Mouse (Mus musculus) brain, embryonic 14.5 days (tissue): ENCODE measurements around the gene Vmn1r55.
"Not testable (repeated sequence)": the region's sequence is repeated elsewhere in the genome, so short reads cannot be mapped to it uniquely, and the experiment has no call there.

Experiments
- CTCF ChIP-seq: fragments of 200-500 bp; IDR thresholded peaks from 2 replicates; pipeline ENCODE4 v1.5.1; 2012; ENCODE audit warnings: inconsistent platforms, mild to moderate bottlenecking, moderate library complexity, borderline replicate concordance; ENCODE audit not compliant: insufficient read depth, insufficient read length; ENCODE audit errors: extremely low read depth
- POLR2A ChIP-seq: fragments of 200-500 bp; IDR thresholded peaks from 2 replicates; pipeline ENCODE4 v1.6.1; 2012; ENCODE audit warnings: mild to moderate bottlenecking, inconsistent platforms, borderline replicate concordance; ENCODE audit not compliant: poor library complexity, insufficient read depth, insufficient read length, severe bottlenecking; ENCODE audit errors: extremely low read depth

DNA sequence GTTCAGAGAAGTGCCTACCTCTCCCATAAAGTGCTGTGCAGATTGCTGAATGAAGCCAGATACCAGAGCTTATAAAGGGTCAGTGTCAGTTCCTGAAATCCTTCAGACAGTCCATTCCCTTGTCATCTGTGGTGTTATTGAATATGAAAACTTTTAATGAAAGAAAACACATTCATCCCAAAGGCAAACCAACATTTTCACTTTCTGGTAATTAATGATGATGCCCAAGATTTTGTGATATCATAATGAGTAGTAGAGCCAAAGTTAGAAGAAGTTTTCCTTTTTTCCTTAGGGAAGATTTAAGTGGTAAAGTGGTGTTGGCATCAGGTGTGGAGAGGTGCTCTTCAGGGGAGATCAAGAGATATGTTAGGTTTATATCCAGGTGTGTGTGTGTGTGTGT is at the start of gene Vmn1r55:
- not testable (repeated sequence) for TF ChIP-seq POLR2A, CTCF
